Mouse (Mus musculus): ENCODE results near the gene Mtg1. TPM values are rescaled to one million over a fixed set of nuclear protein-coding genes. Genes with fewer than 3 reads are reported as not detected.

Gene Mtg1
- polyA plus RNA-seq, 1 experiment from 2014 or later = 21.7 TPM

GRCm38 (mm10) chr7:140170863-140171262, 33.5 kb downstream of the Mtg1 start:
- WGBS = 95% methylated on average over 3 of the region's 3 CpGs
- no peak for ATAC-seq (ENCODE audit: insufficient read depth, low FRiP score, low TSS enrichment)
- H3K4me3 ChIP-seq (ENCODE audit: low read depth, low read length) = no peak overlapping the region

GRCm38 (mm10) chr7:140172936-140173335, 35.6 kb downstream of the Mtg1 start, which contains the start of gene Olfr523:
Gene Olfr523, plus strand, starts transcription at chr7:140173217.
- Histone ChIP-seq H3K4me2 (ENCODE audit: low read depth) (no peak within 1 kb of the TSS), H3K36me3 (ENCODE audit: control insufficient read depth, insufficient read depth, low read length) (no peaks in the 10 kb centered on the region), H3K9ac (ENCODE audit: low read length) (no peak within 1 kb of the TSS), H3K4me1 (ENCODE audit: control insufficient read depth, insufficient read depth, low read length) (no peaks in the 10 kb centered on the region), H3K27ac (ENCODE audit: low read depth, low read length) (no peak within 1 kb of the TSS), H3K27me3 (ENCODE audit: control insufficient read depth, insufficient read depth, low read length) (no peaks in the 10 kb centered on the region), H3K9me3 (ENCODE audit: control insufficient read depth, low read length) (no peaks in the 10 kb centered on the region), H3K4me3 (ENCODE audit: low read depth, low read length) (no peak within 1 kb of the TSS)
- WGBS = 58% methylated on average over 1 of the region's 1 CpGs
- no peak for ATAC-seq (ENCODE audit: insufficient read depth, low FRiP score, low TSS enrichment)
- DNase-seq (ENCODE audit: low spot score) = no peak

More at GRCm38 (mm10) chr7:140170863-140171262, 33.5 kb downstream of the Mtg1 start:
- DNase-seq (ENCODE audit: low spot score) = no peak
- Histone ChIP-seq H3K36me3 (ENCODE audit: control insufficient read depth, insufficient read depth, low read length) (no peaks in the 10 kb centered on the region), H3K27ac (ENCODE audit: low read depth, low read length) (no peak overlapping the region), H3K9ac (ENCODE audit: low read length) (no peak overlapping the region), H3K9me3 (ENCODE audit: control insufficient read depth, low read length) (no peaks in the 10 kb centered on the region), H3K4me2 (ENCODE audit: low read depth) (no peak overlapping the region), H3K4me1 (ENCODE audit: control insufficient read depth, insufficient read depth, low read length) (no peaks in the 10 kb centered on the region), H3K27me3 (ENCODE audit: control insufficient read depth, insufficient read depth, low read length) (no peaks in the 10 kb centered on the region)

- no peaks in the 10 kb centered on the region for H3K27me3 ChIP-seq (ENCODE audit: control insufficient read depth, insufficient read depth, low read length)
- 93% methylated on average over 2 of the region's 2 CpGs for WGBS
- no peaks in the 10 kb centered on the region for H3K4me1 ChIP-seq (ENCODE audit: control insufficient read depth, insufficient read depth, low read length)
- DNase-seq (ENCODE audit: low spot score) (no peak), ATAC-seq (ENCODE audit: insufficient read depth, low FRiP score, low TSS enrichment) (no peak)
- H3K36me3 ChIP-seq (ENCODE audit: control insufficient read depth, insufficient read depth, low read length) = no peaks in the 10 kb centered on the region
- no peak overlapping the region for H3K4me2 ChIP-seq (ENCODE audit: low read depth)
- no peak overlapping the region for H3K9ac ChIP-seq (ENCODE audit: low read length)
- no peak overlapping the region for H3K27ac ChIP-seq (ENCODE audit: low read depth, low read length)
- H3K4me3 ChIP-seq (ENCODE audit: low read depth, low read length) = no peak overlapping the region
- H3K9me3 ChIP-seq (ENCODE audit: control insufficient read depth, low read length) = no peaks in the 10 kb centered on the region
These were observed 41.8 kb downstream of the Mtg1 start for GRCm38 (mm10) chr7:140179176-140179575.

- Histone ChIP-seq H3K4me1 (ENCODE audit: control insufficient read depth, insufficient read depth, low read length) (no peaks in the 10 kb centered on the region), H3K27ac (ENCODE audit: low read depth, low read length) (no peak overlapping the region), H3K4me3 (ENCODE audit: low read depth, low read length) (no peak overlapping the region), H3K4me2 (ENCODE audit: low read depth) (no peak overlapping the region), H3K9ac (ENCODE audit: low read length) (no peak overlapping the region), H3K36me3 (ENCODE audit: control insufficient read depth, insufficient read depth, low read length) (no peaks in the 10 kb centered on the region), H3K27me3 (ENCODE audit: control insufficient read depth, insufficient read depth, low read length) (no peaks in the 10 kb centered on the region), H3K9me3 (ENCODE audit: control insufficient read depth, low read length) (no peaks in the 10 kb centered on the region)
- ATAC-seq (ENCODE audit: insufficient read depth, low FRiP score, low TSS enrichment) (no peak), DNase-seq (ENCODE audit: low spot score) (no peak)
- 81% methylated on average over 2 of the region's 2 CpGs for WGBS
These were observed 43.3 kb downstream of the Mtg1 start for GRCm38 (mm10) chr7:140180692-140181091.

- Histone ChIP-seq H3K9ac (ENCODE audit: low read length) (no peak overlapping the region), H3K27me3 (ENCODE audit: control insufficient read depth, insufficient read depth, low read length) (no peaks in the 10 kb centered on the region), H3K4me1 (ENCODE audit: control insufficient read depth, insufficient read depth, low read length) (no peaks in the 10 kb centered on the region), H3K9me3 (ENCODE audit: control insufficient read depth, low read length) (no peaks in the 10 kb centered on the region), H3K4me2 (ENCODE audit: low read depth) (no peak overlapping the region), H3K27ac (ENCODE audit: low read depth, low read length) (no peak overlapping the region), H3K4me3 (ENCODE audit: low read depth, low read length) (no peak overlapping the region), H3K36me3 (ENCODE audit: control insufficient read depth, insufficient read depth, low read length) (no peaks in the 10 kb centered on the region)
- ATAC-seq (ENCODE audit: insufficient read depth, low FRiP score, low TSS enrichment) = no peak
- no peak for DNase-seq (ENCODE audit: low spot score)
- 87% methylated on average over 4 of the region's 4 CpGs for WGBS
These were observed 46.8 kb downstream of the Mtg1 start for GRCm38 (mm10) chr7:140184206-140184605.

- H3K4me3 ChIP-seq (ENCODE audit: low read depth, low read length) = no peak overlapping the region
These were observed 49.6 kb downstream of the Mtg1 start for GRCm38 (mm10) chr7:140186646-140187620.

GRCm38 (mm10) chr7:140187721-140188390, 50.5 kb downstream of the Mtg1 start:
- no peaks in the 10 kb centered on the region for H3K9me3 ChIP-seq (ENCODE audit: control insufficient read depth, low read length)
- H3K4me1 ChIP-seq (ENCODE audit: control insufficient read depth, insufficient read depth, low read length) = no peaks in the 10 kb centered on the region
- no peak overlapping the region for H3K4me2 ChIP-seq (ENCODE audit: low read depth)
- no peak overlapping the region for H3K27ac ChIP-seq (ENCODE audit: low read depth, low read length)
- no peak for ATAC-seq (ENCODE audit: insufficient read depth, low FRiP score, low TSS enrichment)
- no peaks in the 10 kb centered on the region for H3K27me3 ChIP-seq (ENCODE audit: control insufficient read depth, insufficient read depth, low read length)
- no peaks in the 10 kb centered on the region for H3K36me3 ChIP-seq (ENCODE audit: control insufficient read depth, insufficient read depth, low read length)
- H3K4me3 ChIP-seq (ENCODE audit: low read depth, low read length) = no peak overlapping the region
- WGBS = 85% methylated on average over 7 of the region's 7 CpGs
- H3K9ac ChIP-seq (ENCODE audit: low read length) = no peak overlapping the region
- DNase-seq (ENCODE audit: low spot score) = no peak

More at GRCm38 (mm10) chr7:140186646-140187620, 49.6 kb downstream of the Mtg1 start:
- no peaks in the 10 kb centered on the region for H3K36me3 ChIP-seq (ENCODE audit: control insufficient read depth, insufficient read depth, low read length)
- no peak overlapping the region for H3K9ac ChIP-seq (ENCODE audit: low read length)
- H3K4me2 ChIP-seq (ENCODE audit: low read depth) = no peak overlapping the region
- H3K27ac ChIP-seq (ENCODE audit: low read depth, low read length) = no peak overlapping the region
- no peaks in the 10 kb centered on the region for H3K27me3 ChIP-seq (ENCODE audit: control insufficient read depth, insufficient read depth, low read length)
- DNase-seq (ENCODE audit: low spot score) = no peak
- H3K4me1 ChIP-seq (ENCODE audit: control insufficient read depth, insufficient read depth, low read length) = no peaks in the 10 kb centered on the region
- WGBS = 68% methylated on average over 18 of the region's 18 CpGs
- no peak for ATAC-seq (ENCODE audit: insufficient read depth, low FRiP score, low TSS enrichment)
- H3K9me3 ChIP-seq (ENCODE audit: control insufficient read depth, low read length) = no peaks in the 10 kb centered on the region

GRCm38 (mm10) chr7:140188391-140189328, 51.3 kb downstream of the Mtg1 start:
- Histone ChIP-seq H3K36me3 (ENCODE audit: control insufficient read depth, insufficient read depth, low read length) (no peaks in the 10 kb centered on the region), H3K4me2 (ENCODE audit: low read depth) (no peak overlapping the region), H3K9me3 (ENCODE audit: control insufficient read depth, low read length) (no peaks in the 10 kb centered on the region), H3K27ac (ENCODE audit: low read depth, low read length) (no peak overlapping the region), H3K4me1 (ENCODE audit: control insufficient read depth, insufficient read depth, low read length) (no peaks in the 10 kb centered on the region), H3K9ac (ENCODE audit: low read length) (no peak overlapping the region), H3K4me3 (ENCODE audit: low read depth, low read length) (no peak overlapping the region), H3K27me3 (ENCODE audit: control insufficient read depth, insufficient read depth, low read length) (no peaks in the 10 kb centered on the region)
- no peak for DNase-seq (ENCODE audit: low spot score)
- 65% methylated on average over 4 of the region's 4 CpGs for WGBS
- ATAC-seq (ENCODE audit: insufficient read depth, low FRiP score, low TSS enrichment) = no peak

All from neural tube, embryonic 11.5 days (tissue).